Mouse (Mus musculus): ENCODE data around the gene Tsc1.

Gene Tsc1

GRCm38 (mm10) chr2:28722419-28722818, 81.4 kb downstream of the Tsc1 start:
- ChIA-PET POLR2A (no interaction called here), CTCF (no interaction called here)

GRCm38 (mm10) chr2:28723912-28724311, 82.9 kb downstream of the Tsc1 start:
- ChIA-PET POLR2A (interaction anchor here in 1 of 4 experiments (0.7 kb wide), 1 partner anchor 822 kb away, joined by 3 read pairs; no protein-coding TSS in a partner anchor), CTCF (interaction anchor here in 2 of 4 experiments (0.6 to 1.1 kb wide), 2 partner anchors 13 to 108 kb away, joined by 3 read pairs; no protein-coding TSS in a partner anchor)

GRCm38 (mm10) chr2:28727786-28728404, 86.9 kb downstream of the Tsc1 start:
- CTCF ChIA-PET: interaction anchor here in 3 of 4 experiments (0.6 to 1.1 kb wide), 5 partner anchors 21 to 250 kb away, joined by 3 to 5 read pairs (median 3); no protein-coding TSS in a partner anchor
- POLR2A ChIA-PET: interaction anchor here in 1 of 4 experiments (1.5 kb wide), 1 partner anchor 13 kb away, joined by 4 read pairs; no protein-coding TSS in a partner anchor

GRCm38 (mm10) chr2:28730676-28731075, 89.6 kb downstream of the Tsc1 start:
- CTCF ChIA-PET: no interaction called here
- POLR2A ChIA-PET: no interaction called here

GRCm38 (mm10) chr2:28737112-28737511, 96.1 kb downstream of the Tsc1 start:
- CTCF ChIA-PET: interaction anchor here in 3 of 4 experiments (0.6 to 0.8 kb wide), 3 partner anchors 10 to 362 kb away, joined by 3 read pairs; no protein-coding TSS in a partner anchor
- POLR2A ChIA-PET: interaction anchor here in 3 of 4 experiments (0.6 to 1.0 kb wide), 5 partner anchors 24 to 154 kb away, joined by 3 to 4 read pairs (median 3); partner anchors contain the start of genes Gtf3c5 (in 1 of the 3) and Spaca9 (in 1 of the 3)

- ChIA-PET CTCF (interaction anchor here in 1 of 4 experiments (0.6 kb wide), 1 partner anchor 657 kb away, joined by 3 read pairs; no protein-coding TSS in a partner anchor), POLR2A (no interaction called here)
Measured at GRCm38 (mm10) chr2:28740159-28740558, 99.1 kb downstream of the Tsc1 start.

Data from embryonic stem cell, embryonic (primary cell).